10 mouse cellular contexts compared by ENCODE assay signal in genomic region chr6:37212930-37213329, GRCm38 (mm10).
DNase-seq lines count a peak whose midpoint lies in the region; ATAC-seq and TF ChIP-seq lines count a peak whose summit lies in the region.
"Had no signal": no experiment of that assay in that cellular context is flagged by ENCODE, and none has a peak within 500 bp of the region (broad histone marks: within the 10 kb centered on the region; RNA-seq: fewer than 3 reads in every experiment).

No protein-coding gene starts in this region.

- H3K27me3 ChIP-seq in embryonic facial prominence, embryonic 10.5 days (replicated peaks; ENCODE audit: low read depth, poor library complexity, severe bottlenecking): no peaks in the 10 kb centered on the region
- H3K27me3 ChIP-seq in liver, postnatal 0 days (ENCODE audit: insufficient read depth, low read length): no peaks in the 10 kb centered on the region
- H3K27me3 ChIP-seq: liver, embryonic 15.5 days had no signal

- TF ChIP-seq CTCF in liver, postnatal 0 days (IDR thresholded peaks at IDR 0.05; ENCODE audit: low read depth): no peak

- no peak overlapping the region for H3K9ac ChIP-seq in liver, postnatal 0 days (replicated peaks)
- H3K9ac ChIP-seq: liver, embryonic 15.5 days had no signal

- no peak overlapping the region for H3K4me3 ChIP-seq in embryonic facial prominence, embryonic 10.5 days
- H3K4me3 ChIP-seq in liver, postnatal 0 days (ENCODE audit: low read depth, low read length): no peak overlapping the region
- H3K4me3 ChIP-seq: liver, embryonic 15.5 days had no signal

- DNase-seq in cerebellum, adult 9-11 months: peak; percentile 52
- DNase-seq in cerebellum, adult 9-10 months: no peak
- peak; percentile 12 to 15 for DNase-seq in lung, adult 18-20 months
- DNase-seq in lung, postnatal 14 days: no peak
- peak; percentile 46 for DNase-seq in embryonic facial prominence, embryonic 10.5 days (ENCODE audit: low spot score)
- peak; percentile 25 for DNase-seq in liver, postnatal 0 days
- DNase-seq in kidney, postnatal 25 days: no peak
- DNase-seq: adrenal gland, adult 8-10 months had no signal

- no peaks in the 10 kb centered on the region for H3K9me3 ChIP-seq in embryonic facial prominence, embryonic 10.5 days
- 0 out of 2 replicates have a peak, but pooled peaks cover under 1% of the 10 kb centered on the region for H3K9me3 ChIP-seq in liver, postnatal 0 days (ENCODE audit: low read length)
- H3K9me3 ChIP-seq: liver, embryonic 15.5 days had no signal

- H3K27ac ChIP-seq in embryonic facial prominence, embryonic 10.5 days (replicated peaks): no peak overlapping the region
- H3K27ac ChIP-seq in liver, postnatal 0 days (ENCODE audit: low read depth): no peak overlapping the region
- H3K27ac ChIP-seq: liver, embryonic 15.5 days had no signal

- no peak overlapping the region for H3K4me2 ChIP-seq in liver, postnatal 0 days (ENCODE audit: low read depth, low read length)
- H3K4me2 ChIP-seq: liver, embryonic 15.5 days had no signal

- peaks cover 50% of the 10 kb centered on the region for H3K4me1 ChIP-seq in embryonic facial prominence, embryonic 10.5 days
- H3K4me1 ChIP-seq in liver, postnatal 0 days (ENCODE audit: insufficient read depth): no peaks in the 10 kb centered on the region
- H3K4me1 ChIP-seq: liver, embryonic 15.5 days had no signal

- no peak for ATAC-seq in liver, postnatal 0 days
- no peak for ATAC-seq in frontal cortex, adult (ENCODE audit: low TSS enrichment)

- no peak for TF ChIP-seq EP300 in liver, postnatal 0 days (IDR thresholded peaks at IDR 0.05; ENCODE audit: low read depth)

- 42% methylated on average over 4 of the region's 4 CpGs for WGBS in embryonic facial prominence, embryonic 10.5 days
- 39% methylated on average over 4 of the region's 4 CpGs for WGBS in liver, postnatal 0 days (ENCODE audit: insufficient replicate concordance)

- no peaks in the 10 kb centered on the region for H3K36me3 ChIP-seq in embryonic facial prominence, embryonic 10.5 days (replicated peaks)
- H3K36me3 ChIP-seq in liver, postnatal 0 days (replicated peaks; ENCODE audit: insufficient read depth, low read length): no peaks in the 10 kb centered on the region
- H3K36me3 ChIP-seq: liver, embryonic 15.5 days had no signal

Comparison
In these comparisons a context has a peak if more than half of its experiments do, and no peak if none do; other contexts are left out.
1. DNase-seq: peak in cerebellum, adult 9-11 months (single experiment), lung, adult 18-20 months (2 of 2), embryonic facial prominence, embryonic 10.5 days (single experiment) and liver, postnatal 0 days (single experiment); none in cerebellum, adult 9-10 months (single experiment), lung, postnatal 14 days (single experiment) and kidney, postnatal 25 days (0 of 2).